Mouse (Mus musculus): ENCODE measurements around the gene Ranbp3l.

GRCm38 (mm10) chr15:9100446-9101077, 132.8 kb downstream of the Ranbp3l start:
- TF ChIP-seq CTCF (conservative IDR thresholded peaks at IDR 0.05; ENCODE audit: low read length) (no peak), NANOG (IDR thresholded peaks at IDR 0.05; ENCODE audit: borderline replicate concordance, low read length) (no peak)
